Mouse (Mus musculus) thymus, adult 2 months (tissue): Measurements from ENCODE around the gene Marc1.

Source experiments
- CTCF ChIP-seq: fragments of 200-500 bp; IDR thresholded peaks from 2 replicates; pipeline ENCODE4 v1.5.1; 2012; ENCODE audit warnings: mild to moderate bottlenecking, control low read depth, low read length, moderate library complexity, borderline replicate concordance; ENCODE audit not compliant: control insufficient read depth, poor library complexity, insufficient read depth; ENCODE audit errors: extremely low read depth
- POLR2A ChIP-seq: fragments of 200-500 bp; IDR thresholded peaks from 2 replicates; pipeline ENCODE4 v1.6.1; 2012; ENCODE audit warnings: mild to moderate bottlenecking, low read length, control low read depth, moderate library complexity; ENCODE audit not compliant: control insufficient read depth, poor library complexity, insufficient read depth; ENCODE audit errors: extremely low read depth

DNA sequence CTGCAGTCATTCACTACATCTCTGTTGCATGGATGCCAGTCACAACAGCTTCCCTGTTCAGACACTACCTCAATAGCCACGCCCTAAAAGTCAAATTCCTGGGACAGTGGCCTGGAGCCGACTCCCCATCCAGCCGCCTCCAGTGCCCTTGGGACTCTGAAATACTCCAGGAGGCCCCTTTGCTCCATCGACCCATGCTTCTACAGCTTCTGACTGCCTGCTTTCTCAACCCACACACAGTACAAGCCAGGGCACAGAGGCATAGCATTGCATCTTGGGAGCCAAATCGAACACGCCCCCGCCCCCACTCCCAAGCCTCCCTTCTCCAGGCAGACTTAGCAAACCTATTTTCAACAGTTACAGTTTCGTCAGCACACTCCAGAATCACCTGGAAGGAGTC lies 18.8 kb upstream of the Marc1 start:
- no peak for TF ChIP-seq CTCF
- TF ChIP-seq POLR2A: no peak
